Mouse (Mus musculus) ES-E14 (cell line): ENCODE data around the gene Cntnap2.

ENCODE experiments used
- HCFC1 ChIP-seq: IDR thresholded peaks from 2 replicates; pipeline ENCODE4 v1.6.1; 2012; ENCODE audit warnings: low read length, inconsistent platforms, borderline replicate concordance; ENCODE audit not compliant: insufficient read depth
- MAFK ChIP-seq: IDR thresholded peaks from 2 replicates; pipeline ENCODE4 v1.6.1; 2014; ENCODE audit warnings: mild to moderate bottlenecking, low read depth, low read length, inconsistent platforms; ENCODE audit not compliant: insufficient read depth

DNA sequence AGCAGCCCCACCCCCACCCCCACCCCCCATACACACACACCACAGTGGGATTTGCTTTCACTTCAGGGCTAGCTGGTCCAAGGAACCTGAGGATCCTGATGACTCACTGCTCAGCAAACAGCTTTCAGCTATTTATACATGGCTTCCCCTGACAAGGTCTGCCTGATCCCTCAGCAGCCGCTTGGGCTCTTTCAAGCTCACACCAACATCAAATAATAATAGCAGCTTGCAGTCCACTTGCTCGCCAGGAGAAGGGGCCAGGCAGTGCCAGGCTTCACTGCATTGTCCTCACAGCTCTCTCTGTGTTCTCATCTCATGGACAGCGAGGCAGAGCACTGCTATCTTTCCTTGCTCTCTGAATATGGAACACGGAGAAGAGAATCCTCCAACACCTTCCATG lies 2273.9 kb downstream of the Cntnap2 start:
- no peak for TF ChIP-seq MAFK
- no peak for TF ChIP-seq HCFC1
